Mouse (Mus musculus): ENCODE measurements around the gene Bcorl1. TPM values are rescaled to one million over a fixed set of nuclear protein-coding genes. Genes with fewer than 3 reads are reported as not detected.

Gene Bcorl1
- polyA plus RNA-seq, 1 experiment: 3.1 TPM

- peak overlapping the region; percentile 94 for H3K27ac ChIP-seq (ENCODE audit: insufficient read depth, low read length)
- peak overlapping the region; percentile 90 for H3K4me3 ChIP-seq (ENCODE audit: extremely low read depth, insufficient read depth, insufficient read length)
- no peak for TF ChIP-seq CTCF (IDR thresholded peaks at IDR 0.05; ENCODE audit: extremely low read depth, insufficient read depth, insufficient read length, insufficient replicate concordance)
- TF ChIP-seq POLR2A (IDR thresholded peaks at IDR 0.05; ENCODE audit: low read depth, low read length): no peak
- no peak for DNase-seq (ENCODE audit: low read depth in 1 of 2, low spot score in 2 of 2)
- peaks cover 9% of the 10 kb centered on the region; the same call in 1 of the 2 replicates for H3K4me1 ChIP-seq (ENCODE audit: control insufficient read depth, insufficient read depth, insufficient read length)
- H3K36me3 ChIP-seq (ENCODE audit: control insufficient read depth, insufficient read depth, low read length): no peaks in the 10 kb centered on the region; the same call in 1 of the 2 replicates
- no peaks in the 10 kb centered on the region for H3K27me3 ChIP-seq (ENCODE audit: control insufficient read depth, insufficient read depth, low read length)
- 26% methylated on average over 9 of the region's 9 CpGs for WGBS
Measured at GRCm38 (mm10) chrX:48452231-48452890, 111.2 kb downstream of the Bcorl1 start.

GRCm38 (mm10) chrX:48452931-48453673, 111.9 kb downstream of the Bcorl1 start:
- H3K27me3 ChIP-seq (ENCODE audit: control insufficient read depth, insufficient read depth, low read length): no peaks in the 10 kb centered on the region
- WGBS: 31% methylated on average over 61 of the region's 71 CpGs
- no peaks in the 10 kb centered on the region; the same call in 1 of the 2 replicates for H3K36me3 ChIP-seq (ENCODE audit: control insufficient read depth, insufficient read depth, low read length)
- H3K4me3 ChIP-seq (ENCODE audit: extremely low read depth, insufficient read depth, insufficient read length): peak overlapping the region; percentile 90
- peak in 1 of 2 experiments; percentile 16 for DNase-seq (ENCODE audit: low read depth in 1 of 2, low spot score in 2 of 2)
- H3K4me1 ChIP-seq (ENCODE audit: control insufficient read depth, insufficient read depth, insufficient read length): peaks cover 9% of the 10 kb centered on the region; the same call in 1 of the 2 replicates
- H3K27ac ChIP-seq (ENCODE audit: insufficient read depth, low read length): peak overlapping the region; percentile 94
- TF ChIP-seq CTCF (IDR thresholded peaks at IDR 0.05; ENCODE audit: extremely low read depth, insufficient read depth, insufficient read length, insufficient replicate concordance) (no peak), POLR2A (IDR thresholded peaks at IDR 0.05; ENCODE audit: low read depth, low read length) (no peak)

GRCm38 (mm10) chrX:48453736-48454494, 112.8 kb downstream of the Bcorl1 start:
- peak; percentile 59 to 78 for DNase-seq (ENCODE audit: low read depth in 1 of 2, low spot score in 2 of 2)
- Histone ChIP-seq H3K36me3 (ENCODE audit: control insufficient read depth, insufficient read depth, low read length) (no peaks in the 10 kb centered on the region; the same call in 1 of the 2 replicates), H3K27me3 (ENCODE audit: control insufficient read depth, insufficient read depth, low read length) (no peaks in the 10 kb centered on the region), H3K27ac (ENCODE audit: insufficient read depth, low read length) (peak overlapping the region; percentile 94), H3K4me1 (ENCODE audit: control insufficient read depth, insufficient read depth, insufficient read length) (peaks cover 9% of the 10 kb centered on the region; the same call in 1 of the 2 replicates), H3K4me3 (ENCODE audit: extremely low read depth, insufficient read depth, insufficient read length) (peak overlapping the region; percentile 90)
- WGBS: 39% methylated on average over 70 of the region's 91 CpGs
- TF ChIP-seq POLR2A (IDR thresholded peaks at IDR 0.05; ENCODE audit: low read depth, low read length) (peak; percentile 22), CTCF (IDR thresholded peaks at IDR 0.05; ENCODE audit: extremely low read depth, insufficient read depth, insufficient read length, insufficient replicate concordance) (no peak)

- TF ChIP-seq POLR2A (IDR thresholded peaks at IDR 0.05; ENCODE audit: low read depth, low read length) (no peak), CTCF (IDR thresholded peaks at IDR 0.05; ENCODE audit: extremely low read depth, insufficient read depth, insufficient read length, insufficient replicate concordance) (no peak)
- Histone ChIP-seq H3K4me1 (ENCODE audit: control insufficient read depth, insufficient read depth, insufficient read length) (peaks cover 6% of the 10 kb centered on the region; the same call in 1 of the 2 replicates), H3K4me3 (ENCODE audit: extremely low read depth, insufficient read depth, insufficient read length) (peak overlapping the region; percentile 90), H3K27me3 (ENCODE audit: control insufficient read depth, insufficient read depth, low read length) (no peaks in the 10 kb centered on the region), H3K27ac (ENCODE audit: insufficient read depth, low read length) (peak overlapping the region; percentile 88), H3K36me3 (ENCODE audit: control insufficient read depth, insufficient read depth, low read length) (no peaks in the 10 kb centered on the region; the same call in 1 of the 2 replicates)
- DNase-seq (ENCODE audit: low read depth in 1 of 2, low spot score in 2 of 2): no peak
- WGBS: 27% methylated on average over 21 of the region's 21 CpGs
Measured at GRCm38 (mm10) chrX:48454495-48454878, 113.3 kb downstream of the Bcorl1 start.

GRCm38 (mm10) chrX:48455018-48455417, 113.9 kb downstream of the Bcorl1 start:
- peaks cover 5% of the 10 kb centered on the region; the same call in 1 of the 2 replicates for H3K4me1 ChIP-seq (ENCODE audit: control insufficient read depth, insufficient read depth, insufficient read length)
- no peak overlapping the region for H3K27ac ChIP-seq (ENCODE audit: insufficient read depth, low read length)
- H3K27me3 ChIP-seq (ENCODE audit: control insufficient read depth, insufficient read depth, low read length): no peaks in the 10 kb centered on the region
- peak in 1 of 2 experiments; percentile 14 for DNase-seq (ENCODE audit: low read depth in 1 of 2, low spot score in 2 of 2)
- no peaks in the 10 kb centered on the region; the same call in 1 of the 2 replicates for H3K36me3 ChIP-seq (ENCODE audit: control insufficient read depth, insufficient read depth, low read length)
- no peak overlapping the region; the same call in 1 of the 2 replicates for H3K4me3 ChIP-seq (ENCODE audit: extremely low read depth, insufficient read depth, insufficient read length)
- TF ChIP-seq POLR2A (IDR thresholded peaks at IDR 0.05; ENCODE audit: low read depth, low read length): no peak
- no peak for TF ChIP-seq CTCF (IDR thresholded peaks at IDR 0.05; ENCODE audit: extremely low read depth, insufficient read depth, insufficient read length, insufficient replicate concordance)
- 25% methylated on average over 9 of the region's 9 CpGs for WGBS

GRCm38 (mm10) chrX:48456956-48457355, 115.8 kb downstream of the Bcorl1 start:
- H3K4me1 ChIP-seq (ENCODE audit: control insufficient read depth, insufficient read depth, insufficient read length): peaks cover 2% of the 10 kb centered on the region; the same call in 1 of the 2 replicates
- no peaks in the 10 kb centered on the region for H3K27me3 ChIP-seq (ENCODE audit: control insufficient read depth, insufficient read depth, low read length)
- WGBS: 70% methylated on average over 6 of the region's 6 CpGs
- H3K36me3 ChIP-seq (ENCODE audit: control insufficient read depth, insufficient read depth, low read length): no peaks in the 10 kb centered on the region
- no peak overlapping the region for H3K4me3 ChIP-seq (ENCODE audit: extremely low read depth, insufficient read depth, insufficient read length)
- H3K27ac ChIP-seq (ENCODE audit: insufficient read depth, low read length): no peak overlapping the region; the same call in 1 of the 2 replicates
- TF ChIP-seq POLR2A (IDR thresholded peaks at IDR 0.05; ENCODE audit: low read depth, low read length) (no peak), CTCF (IDR thresholded peaks at IDR 0.05; ENCODE audit: extremely low read depth, insufficient read depth, insufficient read length, insufficient replicate concordance) (no peak)
- no peak for DNase-seq (ENCODE audit: low read depth in 1 of 2, low spot score in 2 of 2)

Other genes with a start within 250 kb of the Bcorl1 start
- 0.05 and 0.08 TPM in 2 replicates for gene Xpnpep2, start 232.6 kb upstream of the Bcorl1 start, polyA plus RNA-seq (2012; rRNA removed)
- 100 and 106 TPM in 2 replicates for gene Sash3, start 194.9 kb upstream of the Bcorl1 start, polyA plus RNA-seq (2012; rRNA removed)
- 9.7 and 11.2 TPM in 2 replicates for gene Zdhhc9, start 132.5 kb upstream of the Bcorl1 start, polyA plus RNA-seq (2012; rRNA removed)
- 2.1 and 2.4 TPM in 2 replicates for gene Utp14a, start 84.5 kb upstream of the Bcorl1 start, polyA plus RNA-seq (2012; rRNA removed)
- 42.0 and 46.3 TPM in 2 replicates for gene Elf4, start 121.8 kb downstream of the Bcorl1 start, polyA plus RNA-seq (2012; rRNA removed)
- 3.5 and 4.7 TPM in 2 replicates for gene Aifm1, start 172.2 kb downstream of the Bcorl1 start, polyA plus RNA-seq (2012; rRNA removed)
- 0.07 and 0.32 TPM in 2 replicates for gene Rab33a, start 177.9 kb downstream of the Bcorl1 start, polyA plus RNA-seq (2012; rRNA removed)